Mouse (Mus musculus): ENCODE data around the gene Fbxl17.

The Fbxl17 gene

DNA sequence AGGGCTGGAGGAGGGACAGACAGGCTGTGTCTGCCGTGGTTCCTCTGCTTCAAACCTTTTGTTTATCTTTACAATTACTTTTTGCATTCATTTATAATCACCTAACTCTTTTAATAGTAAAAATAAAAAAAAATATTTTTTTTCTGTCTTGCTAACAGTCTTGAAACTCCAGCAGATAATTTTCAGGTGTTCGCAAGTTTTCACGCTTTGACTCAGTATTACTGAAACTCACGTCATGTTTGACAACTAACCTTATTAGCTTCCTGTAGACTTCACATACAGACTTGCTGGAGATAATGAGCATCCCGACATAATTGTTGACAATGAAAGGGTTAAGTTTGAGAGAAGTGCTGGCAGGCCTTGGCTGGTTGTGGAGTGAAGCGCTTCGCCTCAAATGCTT is 340.6 kb downstream of the Fbxl17 start:
- no peak for DNase-seq

DNA sequence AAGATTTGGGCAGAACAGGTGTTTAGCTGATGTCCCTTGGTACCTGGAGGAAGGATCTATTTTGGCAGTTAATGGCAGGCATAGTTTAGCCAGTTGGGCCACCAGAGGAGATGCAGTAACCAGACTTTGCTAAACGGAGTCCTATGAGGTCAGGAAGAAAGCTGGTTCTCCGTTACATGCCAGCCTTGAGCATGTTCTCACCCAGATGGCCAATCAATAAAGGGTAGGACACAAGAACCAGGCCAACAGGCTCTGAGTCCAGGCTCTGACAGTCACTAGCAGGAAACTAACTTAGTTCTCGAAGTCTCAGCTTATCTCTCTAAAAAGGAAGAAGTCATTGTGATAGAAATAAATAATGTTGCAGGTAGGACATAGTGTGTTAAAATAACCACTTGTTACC is 341.4 kb downstream of the Fbxl17 start:
- DNase-seq, result no peak

DNA sequence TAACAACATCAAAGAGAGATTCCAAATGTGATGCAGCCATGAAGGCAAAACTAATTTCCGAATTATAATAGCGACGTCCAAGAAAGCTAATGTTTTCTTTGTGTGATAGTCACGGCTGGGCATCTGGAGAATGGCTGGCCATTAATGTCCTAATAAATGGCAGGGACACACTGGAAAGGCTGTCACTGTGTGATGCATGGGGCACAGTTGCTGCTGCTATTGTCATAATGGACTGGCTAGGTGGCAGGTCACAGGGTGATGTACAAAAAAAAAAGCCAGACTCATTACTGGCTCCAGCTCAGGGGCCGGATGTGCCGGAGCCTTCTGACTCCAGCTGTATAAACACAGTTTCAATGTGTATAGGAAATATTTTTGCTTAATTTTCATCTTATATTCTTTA is 341.9 kb downstream of the Fbxl17 start:
- no peak for DNase-seq

DNA sequence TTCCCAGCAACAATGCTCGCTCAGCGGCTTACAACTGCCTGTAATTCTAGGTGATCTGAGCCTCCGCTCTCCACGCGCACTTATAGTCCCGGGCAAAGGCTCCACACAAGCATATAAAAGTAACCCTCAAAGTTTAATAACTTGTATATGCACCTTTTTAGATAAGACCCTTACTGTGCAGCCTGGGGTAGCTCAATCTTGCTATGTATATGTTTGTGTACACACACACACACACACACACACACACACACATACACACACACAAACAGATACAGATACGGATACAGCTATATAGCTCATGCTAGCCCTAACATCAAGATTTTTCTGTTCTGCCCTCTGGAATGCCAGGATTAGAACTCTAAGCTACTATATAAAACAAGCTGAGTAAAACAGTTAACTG is 342.8 kb downstream of the Fbxl17 start:
- DNase-seq, result no peak

DNA sequence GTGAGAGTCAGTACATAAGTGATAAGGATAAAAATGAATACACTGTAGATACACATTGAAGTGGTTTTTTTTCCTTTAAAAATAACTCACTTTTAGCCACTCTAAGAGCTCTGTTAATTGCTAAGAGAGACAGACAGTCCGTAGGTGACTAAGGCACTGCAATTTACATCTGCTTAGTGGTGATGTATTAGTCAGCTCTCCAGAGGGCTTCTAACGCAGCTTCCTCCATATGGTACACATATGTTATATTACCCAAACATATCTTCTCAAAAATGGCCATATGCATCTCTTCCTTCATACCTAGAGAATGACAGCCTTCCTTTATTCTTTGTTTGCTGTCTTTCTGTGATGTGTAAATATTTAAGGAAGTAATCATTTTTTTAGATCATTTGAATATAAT is 353.3 kb downstream of the Fbxl17 start:
- no peak for DNase-seq

DNA sequence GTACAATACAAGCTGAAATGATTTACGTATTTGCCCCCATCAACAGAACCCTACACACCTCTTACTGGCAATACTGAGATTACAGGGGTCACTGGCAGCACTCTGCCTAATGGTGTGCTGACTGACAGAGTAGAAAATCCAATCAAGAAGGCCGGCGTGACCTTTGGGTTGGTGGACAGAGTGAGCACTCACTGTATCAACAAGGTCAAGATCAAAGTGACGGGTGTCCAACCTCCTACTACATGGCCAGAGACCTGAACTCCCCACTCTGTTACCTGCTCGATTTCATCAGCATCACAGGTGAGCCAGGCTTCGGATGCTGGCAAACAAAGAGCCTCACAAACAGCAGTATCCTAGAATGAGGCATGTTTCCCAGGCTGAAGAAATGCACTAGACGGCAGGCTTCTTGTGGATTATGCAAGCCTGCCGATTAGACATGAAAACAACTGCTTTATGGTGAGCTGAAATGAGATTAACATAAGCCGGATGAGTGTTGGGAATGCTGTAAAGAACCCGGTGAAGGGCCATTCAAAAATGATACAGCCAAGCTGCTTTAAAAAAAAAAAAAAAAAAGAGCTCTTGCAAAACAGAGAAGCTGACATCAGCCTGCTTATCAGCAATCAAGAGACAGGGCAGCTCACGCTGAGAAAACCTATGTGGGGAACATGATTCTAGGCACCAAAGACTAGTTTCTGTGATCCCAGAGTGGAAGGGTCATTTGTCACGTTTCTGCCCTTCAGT is 353.9 kb downstream of the Fbxl17 start:
- no peak for DNase-seq

DNA sequence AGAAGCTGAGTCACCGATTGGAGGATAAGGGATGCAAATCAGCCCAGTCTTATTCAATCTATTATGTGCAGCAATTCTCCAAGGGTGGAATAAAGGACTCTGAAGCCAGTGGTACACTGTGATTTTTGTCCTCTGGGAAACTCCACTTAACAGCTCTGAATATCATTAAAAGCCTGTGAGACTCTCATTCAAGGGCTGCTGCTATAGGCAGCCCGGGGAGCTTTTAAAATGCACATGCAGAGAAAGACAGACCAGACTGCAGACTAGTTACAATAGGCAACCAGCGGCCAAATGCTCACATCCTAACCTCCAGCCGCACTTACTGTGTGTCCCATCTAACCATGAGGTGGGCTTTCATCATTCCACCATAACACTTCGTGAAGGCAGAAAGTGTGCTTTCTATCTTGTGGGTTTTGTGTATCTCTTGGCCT is 354.5 kb downstream of the Fbxl17 start:
- DNase-seq, result no peak

DNA sequence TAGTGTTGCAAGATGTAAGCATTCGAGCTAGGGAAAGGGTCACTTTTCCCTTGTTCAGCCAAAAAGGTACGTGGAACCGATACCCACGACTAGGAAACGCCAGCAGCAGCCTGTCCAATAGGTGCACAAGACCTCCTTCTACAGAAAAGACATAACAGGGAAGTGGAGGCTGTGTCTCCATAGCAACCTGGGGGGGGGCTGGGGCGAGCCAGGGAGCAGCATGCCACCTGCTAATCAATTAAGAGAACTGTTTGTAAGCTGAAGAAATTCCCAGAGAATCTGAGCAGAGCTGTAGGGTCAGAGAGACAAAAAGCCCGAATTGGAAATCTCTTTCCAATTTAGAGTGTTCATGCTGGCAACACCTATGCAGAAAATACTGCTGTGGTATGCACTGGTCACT is 356.0 kb downstream of the Fbxl17 start:
- DNase-seq, result no peak

DNA sequence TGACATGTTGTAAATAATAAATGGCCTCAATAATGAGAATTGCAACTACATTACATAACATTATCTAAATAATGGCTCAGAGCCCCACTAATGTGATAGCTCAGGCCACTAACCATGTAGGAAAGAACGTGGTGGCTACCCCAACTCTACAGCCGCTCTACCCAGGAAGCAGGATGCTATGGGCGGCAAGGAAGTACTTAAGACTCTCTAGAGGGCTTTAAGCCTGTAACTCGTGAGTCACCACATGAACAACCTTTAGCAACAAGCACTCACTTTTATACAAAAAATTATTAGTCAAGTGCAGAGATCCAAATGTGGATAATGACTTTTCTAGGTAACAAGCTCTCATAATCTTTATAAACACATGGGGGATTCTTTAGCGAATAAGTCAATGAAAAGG is 365.0 kb downstream of the Fbxl17 start:
- DNase-seq, result no peak

DNA sequence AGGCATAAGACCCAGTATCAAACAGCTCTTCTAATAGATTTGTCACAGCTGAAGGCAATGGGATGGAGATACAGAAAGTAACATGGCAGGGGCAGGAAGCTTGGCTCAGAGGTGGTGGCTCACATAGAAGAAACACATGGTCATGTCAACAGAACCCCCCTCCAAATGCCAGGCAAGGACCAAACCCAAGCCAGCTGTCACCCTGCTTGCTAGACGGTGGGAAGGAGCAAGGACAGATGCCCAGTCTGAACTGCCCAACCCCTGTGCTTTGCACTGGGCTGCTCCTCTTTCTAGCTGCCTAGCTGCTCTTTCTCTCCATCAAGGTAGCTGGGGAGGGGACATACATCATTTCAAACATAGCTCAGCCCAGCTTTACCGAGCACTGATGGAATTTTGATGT is 377.4 kb downstream of the Fbxl17 start:
- no peak for DNase-seq

DNA sequence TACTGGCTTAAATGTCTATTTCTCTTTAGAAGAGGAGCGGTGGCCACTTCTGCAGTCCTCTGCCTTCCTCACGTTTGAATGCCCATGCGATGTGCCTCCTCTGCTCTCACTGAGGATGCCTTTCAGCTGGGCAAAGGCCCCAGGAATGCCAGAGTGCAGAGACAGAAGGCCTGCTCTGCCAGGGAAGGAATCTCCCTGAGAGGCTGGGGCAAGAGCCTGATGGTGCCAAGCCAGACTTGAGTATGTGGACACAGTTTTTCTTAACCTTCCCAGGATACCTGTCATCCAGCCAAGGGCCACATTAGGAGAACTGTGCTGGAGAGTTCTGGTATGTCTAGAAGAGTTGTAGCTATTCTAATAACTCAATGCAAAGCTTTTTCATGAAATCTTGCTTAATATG is 380.1 kb downstream of the Fbxl17 start:
- DNase-seq, result peak; percentile 70

DNA sequence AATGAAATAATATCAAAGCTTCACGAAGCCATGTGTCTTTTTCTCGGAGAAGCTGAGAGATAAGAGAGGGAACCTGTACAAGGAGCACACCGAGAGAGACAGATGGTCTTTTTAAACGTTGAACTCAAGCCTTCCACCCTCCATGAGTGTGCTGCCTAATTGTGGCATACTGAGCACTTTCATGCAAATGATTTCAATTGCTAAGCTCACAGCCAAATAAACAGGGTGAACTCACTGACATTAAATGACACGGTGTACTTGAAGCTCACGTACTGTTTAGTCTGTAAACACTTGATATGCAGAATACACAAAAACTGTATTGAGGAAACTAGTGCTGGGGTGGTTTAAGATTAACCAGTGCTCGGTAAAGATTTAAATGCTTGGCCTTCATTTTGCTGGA is 380.7 kb downstream of the Fbxl17 start:
- DNase-seq, result peak; percentile 20

DNA sequence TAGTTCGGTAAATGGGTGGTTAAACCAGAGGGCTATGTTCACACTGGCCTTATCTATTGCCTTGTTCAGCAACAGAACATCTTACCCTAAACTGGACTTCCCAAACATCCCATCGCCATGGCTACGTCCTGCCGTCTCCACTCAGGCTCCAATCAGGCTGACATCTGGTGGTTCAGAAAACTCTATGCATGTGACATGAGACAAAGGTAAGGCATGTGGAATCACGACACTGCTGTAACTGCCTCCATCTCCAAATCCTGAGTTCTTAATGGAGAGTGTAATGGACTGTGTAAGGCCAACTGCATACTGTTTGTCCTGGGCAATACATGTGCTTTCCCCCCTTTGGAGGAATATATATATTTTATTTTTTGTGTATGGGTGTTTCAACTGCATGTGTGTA is 382.7 kb downstream of the Fbxl17 start:
- no peak for DNase-seq

DNA sequence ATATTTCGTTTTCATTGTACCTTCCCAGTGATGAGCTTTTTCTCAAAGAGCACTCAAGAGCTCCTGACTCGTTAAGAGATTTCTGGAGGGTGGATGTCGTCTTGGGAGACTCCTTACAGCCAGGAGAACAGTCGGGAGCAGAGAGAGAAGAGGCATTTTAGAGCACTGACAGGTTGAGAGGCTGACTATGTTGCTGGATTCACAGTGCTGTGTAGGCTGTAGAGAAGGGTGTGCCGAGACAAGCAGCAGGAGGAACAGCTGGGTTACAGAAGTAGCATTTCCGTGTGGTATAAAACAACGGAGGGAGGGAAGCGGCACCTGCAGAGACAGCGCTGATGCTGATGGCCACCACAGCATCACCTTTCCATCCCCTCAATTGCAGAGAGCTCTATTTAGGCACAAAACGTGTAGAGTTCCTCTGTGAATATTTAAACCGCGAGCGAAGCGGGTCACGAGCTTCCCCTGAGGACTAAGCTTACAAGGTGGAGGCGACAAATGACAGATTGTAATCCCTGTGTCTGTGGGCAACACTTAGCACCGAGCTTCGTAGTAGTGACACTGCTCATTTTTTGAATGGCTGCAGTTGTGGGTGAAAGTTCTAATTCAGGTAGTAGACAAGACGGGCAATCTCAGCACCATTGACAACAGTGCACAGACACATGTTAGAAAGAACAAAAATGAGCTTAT is 385.3 kb downstream of the Fbxl17 start:
- DNase-seq, result no peak

DNA sequence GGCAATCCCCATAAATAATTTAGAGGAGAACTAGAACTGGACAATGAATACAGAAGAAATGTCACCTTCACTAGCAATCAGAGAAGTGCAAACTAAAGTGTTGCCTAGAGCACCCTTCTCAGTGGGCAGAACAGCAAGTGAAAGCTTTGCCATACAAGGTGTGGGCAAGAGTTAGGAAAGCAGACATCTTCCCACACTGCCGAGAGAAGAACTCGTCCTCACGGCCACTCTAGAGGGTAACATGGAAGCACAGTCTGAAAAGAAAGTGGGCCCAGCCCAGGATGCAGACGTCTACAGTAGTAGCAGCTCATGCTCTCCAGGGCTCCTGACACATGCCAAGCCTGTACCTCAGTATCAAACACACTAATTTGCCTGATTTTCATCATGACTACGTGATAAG is 387.0 kb downstream of the Fbxl17 start:
- no peak for DNase-seq

DNA sequence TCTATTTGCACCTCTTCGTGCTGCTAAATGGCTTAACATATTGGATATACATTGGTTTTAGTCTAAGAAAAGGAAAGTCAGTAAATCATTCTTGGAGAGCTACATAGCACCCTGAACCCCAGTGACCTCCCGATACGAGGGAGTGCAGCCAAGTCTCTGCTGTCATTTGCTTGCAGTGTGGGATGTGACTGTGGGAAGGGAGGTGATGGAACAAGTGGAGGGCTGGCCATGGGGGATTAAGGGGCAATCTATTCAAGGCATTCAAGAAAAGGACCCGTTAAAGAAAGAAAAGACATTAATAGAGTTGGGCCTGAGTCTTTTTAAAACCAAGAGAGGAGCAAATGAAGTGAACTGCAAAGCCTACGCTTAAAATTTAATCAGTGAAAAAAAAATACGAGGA is 388.8 kb downstream of the Fbxl17 start:
- no peak for DNase-seq

DNA sequence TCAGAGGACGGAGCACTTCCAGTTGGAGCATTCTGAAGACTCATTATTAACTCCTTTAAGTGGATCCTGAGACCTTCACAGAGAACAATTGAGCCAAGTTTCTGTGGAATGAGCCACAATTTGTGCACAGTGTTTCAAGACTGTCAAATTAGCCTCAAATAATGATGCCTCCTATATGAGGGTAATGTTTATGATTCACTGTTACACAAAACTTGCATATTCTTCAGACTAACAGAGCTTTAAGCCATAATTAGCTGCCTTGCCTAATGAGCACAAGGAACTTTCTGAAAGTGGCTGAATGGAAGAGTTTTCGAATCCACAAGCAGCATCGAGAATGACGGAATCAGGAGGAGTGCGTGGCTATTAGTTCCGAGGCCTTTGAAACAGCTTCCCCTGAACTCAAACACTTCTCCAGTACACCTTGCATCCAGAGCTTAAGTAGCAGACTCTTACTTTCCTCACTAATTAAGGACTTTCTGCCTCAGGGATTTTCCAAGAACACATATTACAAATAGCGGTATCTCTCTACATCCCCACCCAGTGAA is 389.5 kb downstream of the Fbxl17 start:
- no peak for DNase-seq

DNA sequence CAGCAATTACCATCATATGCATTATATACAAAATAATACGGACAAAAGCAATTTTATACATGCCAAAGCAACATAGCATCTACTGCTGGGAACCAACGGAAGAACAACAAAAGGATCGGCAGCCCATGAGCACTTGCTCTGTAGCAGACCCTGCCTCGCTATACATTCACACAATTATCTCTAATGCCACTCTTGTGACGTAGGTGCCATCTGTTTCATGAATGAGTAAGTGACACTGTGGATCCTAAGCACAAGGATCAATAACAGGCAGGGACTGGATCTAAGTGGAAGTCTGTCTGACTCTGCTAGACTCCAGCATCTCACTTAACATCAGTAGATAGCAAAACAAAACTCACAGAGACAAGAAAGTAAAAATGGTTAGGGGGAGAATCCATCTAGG is 391.8 kb downstream of the Fbxl17 start:
- DNase-seq, result no peak

DNA sequence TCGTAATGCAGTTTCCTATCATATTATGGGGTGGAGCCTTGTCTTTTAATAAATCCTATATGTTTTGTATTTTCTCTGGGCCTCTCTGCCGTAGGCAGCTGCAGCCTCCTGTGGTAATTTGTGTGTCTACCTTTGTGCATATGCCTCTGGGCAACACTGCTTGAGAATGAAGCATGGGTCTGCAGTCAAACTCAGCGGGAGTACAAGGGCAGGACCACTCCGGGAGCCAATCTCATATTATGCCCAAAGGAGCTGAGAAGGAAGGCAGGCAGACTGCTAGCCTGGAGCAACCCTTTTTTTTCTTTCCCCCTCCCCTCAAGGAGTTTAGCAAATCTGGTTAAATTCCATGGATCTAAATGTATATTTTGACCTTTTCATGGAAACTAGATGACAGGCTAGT is 392.3 kb downstream of the Fbxl17 start:
- DNase-seq, result no peak

DNA sequence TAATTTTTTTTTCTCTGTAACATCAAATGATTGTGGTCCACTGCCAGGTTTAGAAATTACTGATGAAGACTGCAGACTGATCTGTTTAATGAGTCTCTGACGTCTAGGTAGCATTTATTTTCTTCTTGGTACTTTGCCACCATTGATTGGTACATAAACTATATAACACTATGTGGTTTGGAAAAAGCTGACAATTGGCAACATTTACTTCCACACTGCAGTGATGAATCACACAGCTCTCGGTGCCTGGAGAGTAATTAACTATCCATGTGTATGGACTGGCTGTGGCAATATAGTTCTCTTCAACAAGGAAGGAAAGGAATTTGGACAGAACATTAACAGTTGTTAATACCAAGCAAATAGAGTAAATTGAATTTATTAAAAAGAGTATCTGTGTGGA is 404.3 kb downstream of the Fbxl17 start:
- no peak for DNase-seq

DNA sequence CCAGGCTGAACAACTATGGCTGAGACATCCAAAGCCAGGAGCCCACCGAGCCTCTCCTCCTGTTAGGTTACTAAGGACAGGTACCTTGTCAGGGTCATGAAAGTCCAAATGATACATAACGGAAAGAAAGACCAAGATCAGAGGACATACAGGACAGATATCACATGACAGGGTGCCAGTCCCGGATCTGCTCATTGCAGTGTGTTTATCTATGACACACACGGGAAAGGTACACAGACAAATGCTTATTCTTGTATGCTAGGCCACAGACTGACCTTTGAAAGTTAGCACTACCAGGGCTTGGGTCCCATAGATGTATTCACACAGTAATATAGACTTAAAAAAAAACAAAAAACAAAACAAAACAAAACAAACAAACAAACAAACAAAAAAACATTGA is 404.8 kb downstream of the Fbxl17 start:
- no peak for DNase-seq

DNA sequence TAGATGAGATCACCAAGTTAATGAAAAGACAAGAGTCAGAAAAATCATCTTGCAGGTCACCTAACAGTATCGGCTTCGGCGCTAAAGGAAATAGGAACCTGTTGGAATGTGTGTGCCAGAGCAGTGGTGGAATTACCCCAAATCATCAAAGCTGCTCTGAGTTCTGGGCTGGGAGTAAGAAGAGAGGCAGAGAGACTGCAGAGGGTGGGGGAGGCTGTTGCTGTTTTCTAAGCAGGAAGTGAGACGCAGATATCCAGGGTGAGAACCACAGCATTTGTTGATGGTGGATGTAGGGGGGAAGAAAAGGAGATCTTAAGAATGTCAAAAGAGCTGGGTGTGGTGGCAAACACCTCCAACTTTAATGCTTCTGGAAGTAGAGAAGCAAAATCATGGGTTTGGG is 406.6 kb downstream of the Fbxl17 start:
- no peak for DNase-seq

DNA sequence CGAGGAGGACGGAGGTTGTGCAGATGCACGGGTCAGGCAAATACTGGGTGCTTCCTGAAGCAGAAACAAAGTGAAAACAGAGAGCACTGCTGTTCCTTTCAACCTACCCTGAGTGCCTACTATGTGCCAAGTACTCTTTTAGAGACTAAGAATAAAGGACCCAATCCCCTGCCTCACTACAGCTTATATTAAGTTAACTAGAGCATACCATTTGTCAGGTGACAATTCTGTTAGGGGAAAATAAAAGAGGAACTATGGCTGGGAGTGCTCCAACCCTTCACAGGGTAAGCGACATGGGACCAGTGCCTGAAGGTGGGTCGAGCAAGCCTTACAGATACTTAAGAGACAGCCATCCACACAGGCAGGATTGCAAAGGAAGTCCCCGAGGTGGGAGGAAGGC is 407.0 kb downstream of the Fbxl17 start:
- DNase-seq, result no peak

DNA sequence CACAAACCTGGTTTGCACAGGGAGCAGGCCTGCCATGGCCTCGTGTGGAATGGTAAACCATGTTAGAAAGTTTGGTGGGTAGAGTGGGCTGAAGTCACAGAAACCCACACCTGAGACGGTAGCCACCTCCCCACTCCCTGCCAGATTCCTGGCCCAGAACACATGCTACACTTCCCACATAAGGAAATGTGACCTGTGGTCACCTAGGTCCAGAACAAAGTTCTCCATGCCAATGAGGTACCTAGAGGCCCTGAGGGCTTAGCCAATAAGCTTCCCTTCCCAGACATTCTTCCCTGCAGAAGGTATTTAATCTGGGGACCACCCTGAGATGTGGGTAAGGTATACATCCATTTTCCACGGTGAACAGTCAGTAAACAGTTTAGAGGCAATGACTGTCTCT is 409.7 kb downstream of the Fbxl17 start:
- no peak for DNase-seq

DNA sequence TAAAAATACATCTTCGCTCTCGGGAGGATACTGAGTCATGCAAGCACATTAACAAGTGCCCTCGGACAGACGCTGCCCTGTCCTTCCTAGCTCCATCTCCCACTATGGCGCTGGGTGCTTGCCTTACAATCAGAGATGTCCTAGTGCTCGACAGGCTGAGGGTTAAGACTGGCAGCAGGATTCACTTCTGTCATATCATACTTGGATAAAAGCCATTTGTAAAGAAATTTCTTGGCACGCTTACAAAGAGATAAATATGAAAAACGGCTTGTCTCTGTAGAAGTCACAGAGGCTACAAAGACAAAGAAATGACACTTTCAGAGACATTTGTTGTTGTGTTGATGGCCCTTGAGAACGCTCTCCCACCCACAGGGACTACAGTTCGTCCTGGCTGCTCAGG is 412.6 kb downstream of the Fbxl17 start:
- DNase-seq, result no peak
